Mouse (Mus musculus) brain, embryonic 14.5 days (tissue): ENCODE data around the gene Gm9913. TPM values are rescaled to one million over a fixed set of nuclear protein-coding genes. Genes with fewer than 3 reads are reported as not detected.

Source experiments
- DNase-seq: peaks from one replicate; pipeline ENCODE4 v3.0.0-alpha.2; 2011; ENCODE audit warnings: low read depth
- CTCF ChIP-seq: fragments of 200-500 bp; IDR thresholded peaks from 2 replicates; pipeline ENCODE4 v1.5.1; 2012; ENCODE audit warnings: inconsistent platforms, mild to moderate bottlenecking, moderate library complexity, borderline replicate concordance; ENCODE audit not compliant: insufficient read depth, insufficient read length; ENCODE audit errors: extremely low read depth
- POLR2A ChIP-seq: fragments of 200-500 bp; IDR thresholded peaks from 2 replicates; pipeline ENCODE4 v1.6.1; 2012; ENCODE audit warnings: mild to moderate bottlenecking, inconsistent platforms, borderline replicate concordance; ENCODE audit not compliant: poor library complexity, insufficient read depth, insufficient read length, severe bottlenecking; ENCODE audit errors: extremely low read depth
- polyA plus RNA-seq: library from polyadenylated mRNA; depleted of rRNA; stranded (reverse); fragments of >200 nt; gene quantifications from 2 replicates; pipeline ENCODE4 v1.2.3, GENCODE M21; 2012

Gm9913 gene
- polyA plus RNA-seq, 1 experiment = 0.10 TPM

DNA sequence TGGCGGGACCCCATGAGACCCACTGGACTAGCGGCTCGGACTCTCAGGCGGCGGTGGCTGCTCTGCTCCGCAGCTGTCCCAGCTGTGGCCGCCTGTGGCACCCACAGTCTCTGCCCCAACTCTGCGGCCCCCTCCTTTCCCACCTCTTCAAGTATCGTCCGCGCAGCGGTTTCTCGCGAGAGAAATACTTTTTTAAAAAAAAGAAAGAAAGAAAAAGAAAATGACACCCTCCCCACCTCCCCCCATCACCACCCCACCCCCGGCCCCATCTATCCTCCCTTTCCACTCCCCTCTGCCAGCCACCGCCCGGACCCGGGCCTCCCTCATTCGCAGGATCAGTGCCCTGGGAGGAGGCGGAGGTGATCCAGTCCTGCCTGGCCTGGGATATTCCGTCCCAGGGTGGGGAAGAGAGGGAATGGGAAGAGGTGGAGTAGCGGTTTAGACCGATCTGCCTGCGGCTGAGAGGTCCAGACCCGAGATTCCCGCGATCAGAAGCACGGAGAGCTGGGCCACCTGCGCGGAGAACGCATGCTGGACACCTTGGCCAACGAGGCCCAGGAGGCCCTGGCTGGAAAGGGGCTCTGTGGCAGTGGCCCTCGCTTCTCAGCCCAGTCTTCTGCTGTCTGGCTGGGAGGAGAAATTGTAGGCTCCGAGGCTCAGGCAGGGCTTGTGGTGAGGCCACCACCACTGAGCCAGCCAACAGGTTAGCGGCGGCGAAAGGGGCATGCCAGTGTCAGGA is 1.6 kb downstream of the Gm9913 start:
- peak; percentile 61; the same call in 1 of the 2 replicates for TF ChIP-seq POLR2A
- TF ChIP-seq CTCF = no peak
- peak; percentile 83 for DNase-seq

DNA sequence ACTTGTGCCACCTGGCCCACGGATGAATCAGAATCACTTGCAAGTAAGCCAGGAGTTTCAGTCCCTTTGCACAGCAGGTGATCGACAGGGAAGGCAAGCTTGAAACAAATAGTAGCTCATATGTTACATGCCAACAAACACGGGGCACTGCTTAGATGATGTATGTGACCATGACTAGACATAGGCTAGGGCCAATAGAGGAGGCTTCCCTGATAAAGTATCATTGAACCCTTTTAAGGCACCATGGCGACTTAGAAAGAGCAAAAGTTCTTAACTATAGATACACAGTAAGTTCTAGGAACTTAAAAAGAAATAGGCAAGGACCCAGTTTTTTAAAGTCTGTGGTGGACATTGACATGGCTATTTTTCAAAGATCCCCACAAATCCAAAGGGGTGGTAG is 3.0 kb downstream of the Gm9913 start, which contains the start of gene Fbn1:
TSS of gene Fbn1 (minus strand) at position 101 of the 400 bp plus-strand sequence.
- no peak for DNase-seq
- TF ChIP-seq CTCF (no peak), POLR2A (no peak)

DNA sequence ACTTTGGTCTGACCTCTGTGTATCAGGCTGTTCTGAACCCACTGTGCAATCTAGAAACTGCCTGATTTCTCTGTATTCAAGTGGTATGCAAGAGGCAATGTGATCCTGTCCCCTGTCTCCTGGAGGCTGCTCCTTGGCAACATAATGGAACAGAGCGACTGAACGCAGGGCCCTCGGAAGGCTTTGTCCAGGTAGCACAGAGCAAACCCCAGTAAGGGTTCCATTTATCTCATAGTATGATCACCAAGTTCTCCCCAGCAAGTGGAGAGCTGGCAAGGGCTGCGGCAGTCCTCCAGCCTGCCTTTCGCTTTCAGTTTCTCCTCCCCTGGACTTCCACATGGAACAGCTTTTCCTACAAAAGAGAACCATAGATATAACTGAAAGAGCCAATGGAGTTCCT is 3.5 kb downstream of the Gm9913 start:
- DNase-seq = no peak
- TF ChIP-seq CTCF (no peak), POLR2A (no peak)

DNA sequence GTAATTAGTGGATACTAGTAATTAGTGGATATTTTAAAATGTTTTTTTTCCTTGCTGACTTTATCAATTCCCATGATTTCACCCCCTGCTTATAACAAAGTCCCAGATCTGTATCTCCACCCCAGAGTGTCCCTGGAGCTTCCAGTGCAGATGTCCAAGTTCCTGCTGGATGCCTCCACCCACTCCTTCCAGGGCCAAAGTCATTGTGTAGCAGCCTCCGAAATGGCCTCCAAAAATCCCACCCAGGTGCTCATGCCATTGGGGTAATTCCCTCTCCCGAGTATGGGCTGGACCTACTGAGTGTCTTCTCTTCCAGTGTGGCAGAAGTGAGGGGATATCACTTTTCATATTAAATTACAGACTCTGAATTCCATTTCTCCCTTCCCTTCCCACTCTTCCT is 5.9 kb downstream of the Gm9913 start:
- no peak for DNase-seq
- TF ChIP-seq CTCF (no peak), POLR2A (no peak)

DNA sequence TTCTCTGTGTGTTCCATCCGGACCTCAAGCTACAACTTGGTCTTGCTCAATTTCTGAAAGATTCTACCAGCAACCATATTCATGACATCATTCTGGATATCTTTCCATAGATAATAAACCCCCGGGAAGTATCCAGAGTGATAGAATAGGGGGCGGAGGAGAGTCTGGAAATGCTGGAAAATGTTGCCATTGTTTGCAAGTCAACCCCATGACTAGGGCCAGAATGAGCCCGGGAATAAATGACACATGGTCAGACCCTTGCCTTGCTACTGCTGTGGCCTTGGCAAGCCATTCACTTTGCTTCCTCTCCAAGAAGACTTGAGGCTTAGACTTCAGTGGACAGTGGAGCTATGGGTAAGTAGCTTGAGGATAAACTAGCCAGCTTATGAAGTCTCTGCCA is 7.0 kb downstream of the Gm9913 start:
- no peak for DNase-seq
- TF ChIP-seq CTCF = no peak
- no peak for TF ChIP-seq POLR2A

DNA sequence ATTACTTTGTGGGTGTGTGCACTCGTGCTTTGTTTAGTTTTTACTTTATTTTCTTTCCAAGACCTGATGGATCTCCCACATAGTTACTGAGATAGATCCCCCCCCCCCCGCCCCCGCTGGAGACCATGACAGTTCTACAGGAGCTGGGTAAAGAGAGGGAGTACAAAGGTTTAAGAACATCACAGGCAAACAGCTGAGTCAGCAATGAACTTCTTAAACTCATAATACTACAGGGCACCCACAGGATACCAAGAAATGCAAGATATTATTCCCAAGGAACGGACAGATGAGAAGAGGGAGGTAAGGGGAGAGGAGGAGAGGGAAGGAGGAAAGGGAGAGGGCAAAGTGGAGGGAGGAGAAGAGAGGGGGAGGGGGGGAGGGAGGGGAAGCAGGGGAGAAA is 7.7 kb downstream of the Gm9913 start:
- TF ChIP-seq CTCF (no peak), POLR2A (no peak)
- no peak for DNase-seq

DNA sequence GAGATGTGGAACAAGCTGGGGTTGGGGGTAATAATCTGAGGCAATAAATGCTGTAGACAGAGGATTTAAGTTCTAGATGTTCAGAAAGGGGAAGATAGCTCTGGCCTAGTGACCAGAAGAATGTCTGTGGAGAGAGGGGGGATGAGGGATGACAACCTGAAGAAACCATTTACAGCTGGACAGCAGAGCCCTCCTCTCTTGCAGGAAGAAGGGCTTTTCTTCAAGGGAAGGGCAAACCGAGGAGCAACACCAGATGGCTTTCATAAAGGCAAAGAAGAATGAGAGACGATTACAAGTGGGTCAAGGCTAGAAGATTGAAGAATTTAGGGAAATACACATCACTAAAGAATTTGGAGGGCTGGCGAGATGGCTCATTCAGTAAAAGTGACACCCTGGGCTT is 9.5 kb downstream of the Gm9913 start:
- TF ChIP-seq CTCF (no peak), POLR2A (no peak)

DNA sequence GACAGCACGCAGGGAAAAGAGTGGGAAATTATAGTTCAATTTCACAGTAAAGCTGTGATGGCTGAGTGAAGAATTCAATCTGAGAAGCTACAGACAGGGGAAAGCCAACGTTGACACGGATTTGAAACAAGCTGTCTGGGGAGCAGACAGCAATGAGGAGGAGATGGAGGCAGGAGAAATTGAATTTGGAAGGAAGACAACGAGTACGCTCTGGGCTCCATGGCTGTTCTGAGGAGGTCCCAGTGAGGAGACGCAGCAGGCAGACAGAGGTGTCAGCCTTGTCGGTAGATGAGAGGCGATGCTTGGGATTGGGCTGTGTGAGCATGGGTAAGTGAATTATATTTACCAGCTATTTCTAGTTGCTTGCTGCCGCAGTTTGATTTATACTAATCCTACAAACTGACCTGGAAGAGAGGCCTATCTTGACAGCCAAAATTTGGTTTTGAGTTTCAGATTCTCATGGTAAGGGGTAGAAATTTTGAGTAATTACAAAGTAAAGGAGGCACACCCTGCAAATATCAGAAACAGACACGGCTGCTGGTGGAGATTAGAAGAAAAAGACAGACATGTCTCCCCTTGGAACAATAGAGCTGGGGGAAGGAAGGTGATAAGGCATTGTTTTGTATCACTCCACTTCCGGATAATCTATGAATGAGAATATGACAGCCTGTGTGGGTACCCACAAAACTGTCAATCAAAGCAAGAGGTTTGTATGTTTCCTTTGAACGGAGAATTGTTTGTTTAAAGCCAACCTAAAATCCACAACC is 10.6 kb downstream of the Gm9913 start:
- peak; percentile 51 for DNase-seq

More for the DNA sequence above, 9.5 kb downstream of the Gm9913 start:
- DNase-seq = no peak

DNA sequence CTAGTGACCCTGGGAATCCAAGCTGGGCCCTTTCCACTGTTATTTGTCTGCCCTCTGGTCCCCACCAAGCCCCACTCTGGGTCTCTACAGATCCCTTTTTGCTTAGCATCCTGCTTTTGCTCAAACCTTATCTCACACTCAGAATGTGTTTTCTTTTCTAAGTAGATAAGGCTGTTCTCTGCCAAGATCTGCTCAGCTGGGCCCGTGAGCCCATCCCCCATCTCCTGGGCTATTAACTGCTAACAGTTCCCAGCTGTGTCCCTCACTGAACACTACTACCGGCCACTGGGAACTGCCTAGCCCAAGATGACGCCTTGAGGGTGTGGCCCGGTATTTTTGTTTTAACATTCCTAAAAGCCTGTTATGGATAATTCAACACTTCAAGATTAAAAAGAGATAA is 11.7 kb downstream of the Gm9913 start:
- no peak for TF ChIP-seq POLR2A
- TF ChIP-seq CTCF = no peak
- DNase-seq = peak; percentile 43

More for the DNA sequence above, 10.6 kb downstream of the Gm9913 start:
- TF ChIP-seq POLR2A (no peak), CTCF (no peak)

DNA sequence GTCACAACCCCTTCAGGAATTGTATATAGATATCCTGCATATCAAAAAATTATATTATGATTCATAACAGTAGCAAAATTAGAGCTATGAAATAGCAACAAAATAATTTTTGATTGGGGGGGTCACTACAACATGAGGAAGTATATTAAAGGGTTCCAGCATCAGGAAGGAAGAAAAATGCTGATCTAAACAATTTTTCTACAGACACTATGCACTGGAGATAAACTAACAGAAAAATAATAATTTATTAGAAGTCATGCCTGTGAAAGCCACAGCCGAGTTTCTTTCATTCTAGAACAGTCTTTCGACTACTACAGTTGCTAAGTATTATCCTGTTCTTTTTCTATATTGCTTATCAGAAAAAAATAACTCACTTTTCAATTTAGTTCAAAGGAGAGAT is 20.6 kb downstream of the Gm9913 start:
- TF ChIP-seq CTCF = no peak
- no peak for TF ChIP-seq POLR2A

DNA sequence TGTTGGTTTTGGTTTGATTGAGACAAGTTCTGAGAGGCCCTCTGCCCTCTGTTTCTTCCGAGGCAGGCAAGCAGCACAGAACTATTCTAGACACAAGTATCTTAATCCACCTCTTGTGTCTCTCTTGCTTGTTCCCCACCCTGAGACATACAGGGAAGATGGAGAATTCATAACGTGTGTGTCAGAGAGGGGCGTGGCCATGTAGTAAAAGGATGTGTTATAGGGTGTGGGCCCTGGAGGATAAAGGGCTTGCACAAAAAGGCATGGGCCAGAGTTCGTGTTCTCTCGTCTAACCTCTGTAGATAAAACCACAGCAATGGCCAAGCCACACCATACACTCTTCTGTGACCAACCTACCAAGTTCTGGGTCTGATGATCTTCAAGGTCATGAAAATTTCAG is 21.7 kb downstream of the Gm9913 start:
- TF ChIP-seq CTCF (no peak), POLR2A (no peak)
- no peak for DNase-seq

More for the DNA sequence above, 20.6 kb downstream of the Gm9913 start:
- DNase-seq = no peak
